Mouse (Mus musculus) urinary bladder, postnatal 14 days (tissue): ENCODE data around the gene Bcas3.

Source experiments
- DNase-seq: peaks from one replicate; pipeline ENCODE4 v3.0.0; 2021; ENCODE audit warnings: low spot score

Bcas3 gene

GRCm38 (mm10) chr11:85751171-85751570 lies 398.2 kb downstream of the Bcas3 start:
- no peak for DNase-seq

- DNase-seq: no peak
Observed at GRCm38 (mm10) chr11:85754631-85755502, 401.9 kb downstream of the Bcas3 start.

GRCm38 (mm10) chr11:85755503-85756044 lies 402.6 kb downstream of the Bcas3 start:
- no peak for DNase-seq

- no peak for DNase-seq
Observed at GRCm38 (mm10) chr11:85758891-85759290, 405.9 kb downstream of the Bcas3 start.

GRCm38 (mm10) chr11:85759634-85760439 lies 406.9 kb downstream of the Bcas3 start:
- DNase-seq: peak; percentile 30

GRCm38 (mm10) chr11:85760486-85761141 lies 407.6 kb downstream of the Bcas3 start:
- DNase-seq: peak; percentile 71

GRCm38 (mm10) chr11:85761170-85761569 lies 408.2 kb downstream of the Bcas3 start:
- DNase-seq: no peak

- DNase-seq: no peak
Observed at GRCm38 (mm10) chr11:85763655-85764054, 410.7 kb downstream of the Bcas3 start.

GRCm38 (mm10) chr11:85766106-85766723 lies 413.2 kb downstream of the Bcas3 start:
- peak; percentile 29 for DNase-seq

- DNase-seq: no peak
Observed at GRCm38 (mm10) chr11:85766811-85767210, 413.8 kb downstream of the Bcas3 start.

GRCm38 (mm10) chr11:85769740-85770139 lies 416.8 kb downstream of the Bcas3 start:
- DNase-seq: no peak

GRCm38 (mm10) chr11:85773391-85773790 lies 420.4 kb downstream of the Bcas3 start:
- no peak for DNase-seq

GRCm38 (mm10) chr11:85774707-85775106 lies 421.7 kb downstream of the Bcas3 start:
- DNase-seq: no peak

GRCm38 (mm10) chr11:85775492-85775891 lies 422.5 kb downstream of the Bcas3 start:
- DNase-seq: peak; percentile 47

GRCm38 (mm10) chr11:85776861-85777360 lies 423.9 kb downstream of the Bcas3 start:
- DNase-seq: no peak

GRCm38 (mm10) chr11:85777950-85778349 lies 425.0 kb downstream of the Bcas3 start:
- DNase-seq: no peak

GRCm38 (mm10) chr11:85780303-85780702 lies 427.3 kb downstream of the Bcas3 start:
- DNase-seq: no peak

- no peak for DNase-seq
Observed at GRCm38 (mm10) chr11:85786113-85786718, 433.2 kb downstream of the Bcas3 start.

- DNase-seq: peak; percentile 59
Observed at GRCm38 (mm10) chr11:85789750-85790149, 436.8 kb downstream of the Bcas3 start.

GRCm38 (mm10) chr11:85790267-85790666 lies 437.3 kb downstream of the Bcas3 start:
- DNase-seq: no peak

GRCm38 (mm10) chr11:85791212-85791611 lies 438.2 kb downstream of the Bcas3 start:
- peak; percentile 71 for DNase-seq
